Mouse (Mus musculus) liver, embryonic 16.5 days (tissue): ENCODE results near the gene Cnn2. TPM values are rescaled to one million over a fixed set of nuclear protein-coding genes. Genes with fewer than 3 reads are reported as not detected.
"Not testable (repeated sequence)": the region's sequence is repeated elsewhere in the genome, so short reads cannot be mapped to it uniquely, and the experiment has no call there.

Source experiments
- ATAC-seq: fragments of 200-750 bp; cut with Nextera tagmentation; 2 replicates; pipeline ENCODE4 v1.8.0; 2017; ENCODE audit warnings: low read depth, mild to moderate bottlenecking, moderate number of reproducible peaks, moderate library complexity
- H3K27ac ChIP-seq: fragments of 300-500 bp; sonication (generic); 2 replicates; pipeline ENCODE4 v1.5.1; 2014; ENCODE audit warnings: mild to moderate bottlenecking, low read length
- H3K27me3 ChIP-seq: fragments of 300-500 bp; sonication (generic); 2 replicates; pipeline ENCODE4 v1.6.1; 2014; ENCODE audit warnings: low read depth, low read length, mixed read lengths; ENCODE audit not compliant: control insufficient read depth, insufficient read depth
- H3K36me3 ChIP-seq: fragments of 300-500 bp; sonication (generic); 2 replicates; pipeline ENCODE4 v1.6.1; 2014; ENCODE audit warnings: mild to moderate bottlenecking; ENCODE audit not compliant: control insufficient read depth, insufficient read depth
- H3K4me1 ChIP-seq: fragments of 300-500 bp; sonication (generic); 2 replicates; pipeline ENCODE4 v1.6.1; 2014; ENCODE audit warnings: low read depth, low read length, mixed read lengths; ENCODE audit not compliant: control insufficient read depth
- H3K4me2 ChIP-seq: fragments of 300-500 bp; sonication (generic); 2 replicates; pipeline ENCODE4 v1.6.1; 2014; ENCODE audit warnings: low read depth, low read length, mixed read lengths
- H3K4me3 ChIP-seq: fragments of 300-500 bp; sonication (generic); 2 replicates; pipeline ENCODE4 v1.5.1; 2014; ENCODE audit warnings: low read depth, mild to moderate bottlenecking, low read length
- H3K9ac ChIP-seq: fragments of 300-500 bp; sonication (generic); 2 replicates; pipeline ENCODE4 v1.6.1; 2014; ENCODE audit warnings: low read depth, low read length
- H3K9me3 ChIP-seq: fragments of 300-500 bp; sonication (generic); replicated peaks from 2 replicates; pipeline ENCODE4 v1.6.1; 2016; ENCODE audit warnings: low read length; ENCODE audit not compliant: control insufficient read depth
- WGBS: fragments of 180-500 bp; shearing (Covaris S2); extraction: QIAGEN DNeasy Blood & Tissue Kit; methylation state at CpG from one replicate; pipeline ENCODE4 v1.1.7; 2014; ENCODE audit not compliant: insufficient replicate concordance; 5-methylcytosine and 5-hydroxymethylcytosine counted together
- polyA plus RNA-seq: library from polyadenylated mRNA; unstranded; fragments of >200 nt; fragmentation: Nextera tagmentation; extraction: Ambion mirVana; gene quantifications from 2 replicates; pipeline ENCODE4 v1.2.1, GENCODE M21; 2015

Gene Cnn2
- polyA plus RNA-seq, 1 experiment from 2014 or later: 44.9 TPM

DNA sequence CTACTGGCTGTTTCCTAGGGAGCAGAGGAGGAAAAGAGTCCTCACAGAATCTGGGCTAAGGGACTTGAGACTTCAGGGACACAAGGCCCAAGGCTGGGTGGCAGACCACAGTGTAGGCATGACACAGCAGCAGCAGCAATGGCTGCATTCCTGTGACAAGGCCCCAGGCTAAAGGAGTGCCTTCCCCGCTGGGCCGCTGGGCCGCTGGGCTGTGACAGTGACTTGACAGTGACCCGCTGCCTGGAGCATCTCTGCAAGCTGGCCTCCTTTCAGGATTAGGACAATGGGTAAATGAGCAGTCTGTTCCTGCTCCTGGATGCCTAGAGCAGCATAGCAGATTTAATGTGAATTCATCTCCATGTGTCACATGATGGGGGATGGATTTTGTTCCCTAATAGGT is 55.7 kb downstream of the Cnn2 start:
- Histone ChIP-seq H3K4me2 (no peak overlapping the region), H3K9ac (no peak overlapping the region), H3K27me3 (no peaks in the 10 kb centered on the region), H3K9me3 (no peaks in the 10 kb centered on the region), H3K27ac (no peak overlapping the region), H3K4me1 (peaks cover 15% of the 10 kb centered on the region), H3K4me3 (no peak overlapping the region), H3K36me3 (no peaks in the 10 kb centered on the region)
- 73% methylated on average over 4 of the region's 4 CpGs for WGBS
- ATAC-seq: no peak

DNA sequence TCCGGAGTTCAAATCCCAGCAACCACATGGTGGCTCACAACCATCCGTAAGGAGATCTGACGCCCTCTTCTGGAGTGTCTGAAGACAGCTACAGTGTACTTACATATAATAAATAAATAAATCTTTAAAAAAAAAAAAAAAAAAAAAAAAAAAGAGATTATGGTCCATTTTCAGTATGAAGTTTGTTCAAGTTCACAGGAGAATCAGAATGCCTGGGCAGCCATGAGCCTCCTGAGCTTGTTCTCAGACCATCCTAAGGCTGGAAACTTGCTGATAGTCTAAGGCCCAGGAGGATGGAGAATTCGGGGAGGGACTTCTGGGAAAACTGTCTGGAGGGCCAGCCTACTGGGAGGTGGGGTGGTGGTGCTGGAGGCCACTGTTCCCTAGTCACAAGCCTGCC is 57.0 kb downstream of the Cnn2 start:
- not testable (repeated sequence) for H3K9ac ChIP-seq, H3K4me2 ChIP-seq, H3K27me3 ChIP-seq, H3K4me3 ChIP-seq, H3K36me3 ChIP-seq, H3K9me3 ChIP-seq, ATAC-seq, H3K27ac ChIP-seq
- H3K4me1 ChIP-seq: peaks cover 11% of the 10 kb centered on the region
- 78% methylated on average over 2 of the region's 4 CpGs for WGBS

Other genes starting within 250 kb of the Cnn2 start
- 13.4 and 14.4 TPM in 2 replicates for gene Polrmt, start 242.0 kb upstream of the Cnn2 start, polyA plus RNA-seq
- gene Fgf22, start 233.5 kb upstream of the Cnn2 start, polyA plus RNA-seq: not detected in 2 replicates
- 17.4 and 26.2 TPM in 2 replicates for gene Rnf126, start 221.6 kb upstream of the Cnn2 start, polyA plus RNA-seq
- 1.0 TPM in 2 replicates for gene Fstl3, start 211.3 kb upstream of the Cnn2 start, polyA plus RNA-seq
- 6.3 and 7.1 TPM in 2 replicates for gene Prss57, start 197.6 kb upstream of the Cnn2 start, polyA plus RNA-seq
- gene Palm, start 195.0 kb upstream of the Cnn2 start, polyA plus RNA-seq: 7.9 and 8.0 TPM in 2 replicates
- gene Misp, start 167.6 kb upstream of the Cnn2 start, polyA plus RNA-seq: 0.43 and 1.4 TPM in 2 replicates
- 112 and 124 TPM in 2 replicates for gene Ptbp1, start 134.2 kb upstream of the Cnn2 start, polyA plus RNA-seq
- 96.8 and 106 TPM in 2 replicates for gene Prtn3, start 114.1 kb upstream of the Cnn2 start, polyA plus RNA-seq
- 4.8 and 5.1 TPM in 2 replicates for gene Plppr3, start 114.0 kb upstream of the Cnn2 start, polyA plus RNA-seq
- gene Elane, start 102.3 kb upstream of the Cnn2 start, polyA plus RNA-seq: 204 and 208 TPM in 2 replicates
- gene Cfd, start 97.7 kb upstream of the Cnn2 start, polyA plus RNA-seq: not detected in 2 replicates
- 14.7 and 15.3 TPM in 2 replicates for gene Med16, start 79.7 kb upstream of the Cnn2 start, polyA plus RNA-seq
- gene Gm26602, start 77.7 kb upstream of the Cnn2 start, polyA plus RNA-seq: 2.5 TPM in 1 of 2 replicates, not detected in the other
- 0.18 and 0.20 TPM in 2 replicates for gene Kiss1r, start 71.6 kb upstream of the Cnn2 start, polyA plus RNA-seq
- gene R3hdm4, start 67.4 kb upstream of the Cnn2 start, polyA plus RNA-seq: 47.1 and 49.3 TPM in 2 replicates
- 5.1 and 5.8 TPM in 2 replicates for gene Arid3a, start 61.5 kb upstream of the Cnn2 start, polyA plus RNA-seq
- 42.2 and 44.7 TPM in 2 replicates for gene Wdr18, start 28.4 kb upstream of the Cnn2 start, polyA plus RNA-seq
- 0.08 TPM in 1 of 2 replicates, not detected in the other for gene Grin3b, start 17.9 kb upstream of the Cnn2 start, polyA plus RNA-seq
- gene Tmem259, start 4.3 kb upstream of the Cnn2 start, polyA plus RNA-seq: 3.0 and 4.8 TPM in 2 replicates
- gene Abca7, start 7.9 kb downstream of the Cnn2 start, polyA plus RNA-seq: 8.6 and 9.0 TPM in 2 replicates
- gene Arhgap45, start 28.1 kb downstream of the Cnn2 start, polyA plus RNA-seq: 16.6 and 17.3 TPM in 2 replicates
- gene Polr2e, start 51.2 kb downstream of the Cnn2 start, polyA plus RNA-seq: 66.8 and 70.1 TPM in 2 replicates
- gene Gpx4, start 58.6 kb downstream of the Cnn2 start, polyA plus RNA-seq: 553 and 567 TPM in 2 replicates
- gene Sbno2, start 117.0 kb downstream of the Cnn2 start, polyA plus RNA-seq: 10.3 and 11.8 TPM in 2 replicates
- gene Stk11, start 127.2 kb downstream of the Cnn2 start, polyA plus RNA-seq: 13.2 and 14.4 TPM in 2 replicates
- 288 and 309 TPM in 2 replicates for gene Atp5d, start 150.0 kb downstream of the Cnn2 start, polyA plus RNA-seq
- 0.44 and 0.65 TPM in 2 replicates for gene Cbarp, start 152.3 kb downstream of the Cnn2 start, polyA plus RNA-seq
- 2.3 and 2.6 TPM in 2 replicates for gene Midn, start 159.7 kb downstream of the Cnn2 start, polyA plus RNA-seq
- 13.8 and 14.2 TPM in 2 replicates for gene Cirbp, start 177.4 kb downstream of the Cnn2 start, polyA plus RNA-seq
- 8.4 and 8.7 TPM in 2 replicates for gene 1600002K03Rik, start 184.4 kb downstream of the Cnn2 start, polyA plus RNA-seq
- 0.47 and 0.53 TPM in 2 replicates for gene Efna2, start 190.9 kb downstream of the Cnn2 start, polyA plus RNA-seq
- 14.6 and 14.8 TPM in 2 replicates for gene Mum1, start 237.8 kb downstream of the Cnn2 start, polyA plus RNA-seq